Mouse (Mus musculus): ENCODE results near the gene Cs. TPM values are rescaled to one million over a fixed set of nuclear protein-coding genes. Genes with fewer than 3 reads are reported as not detected.

The Cs gene
- polyA plus RNA-seq, 1 experiment from 2014 or later: 230 TPM

DNA sequence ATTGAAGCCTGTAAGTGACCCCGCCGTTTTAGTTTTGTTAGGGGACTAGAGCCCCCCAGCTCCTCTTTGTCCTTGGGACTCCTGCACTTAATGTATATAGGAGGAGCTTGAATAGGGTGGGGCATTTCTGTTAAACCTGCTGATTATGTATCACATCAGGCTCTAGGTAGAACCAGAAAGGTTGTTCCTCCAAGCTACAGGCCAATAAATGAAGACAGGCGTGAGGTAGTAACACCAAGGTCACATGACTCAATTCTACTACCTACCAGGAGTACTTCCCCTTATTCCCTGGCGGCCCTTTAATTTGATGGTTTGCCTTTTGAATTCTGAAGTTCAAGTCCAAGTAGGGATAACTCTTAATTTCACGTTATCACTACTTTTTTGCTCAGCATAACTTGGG, 881 bp downstream of the Cs start:
- H3K4me1 ChIP-seq: peaks cover 18% of the 10 kb centered on the region
- peak overlapping the region; percentile 72 for H3K4me3 ChIP-seq
- H3K9me3 ChIP-seq: no peaks in the 10 kb centered on the region
- peak overlapping the region; percentile 84 for H3K9ac ChIP-seq
- peak overlapping the region; percentile 86 for H3K4me2 ChIP-seq (replicated peaks)
- no peaks in the 10 kb centered on the region for H3K36me3 ChIP-seq
- 22% methylated on average over 5 of the region's 5 CpGs for WGBS
- no peaks in the 10 kb centered on the region for H3K27me3 ChIP-seq (replicated peaks)
- no peak for ATAC-seq (ENCODE audit: low FRiP score, low read depth)
- peak overlapping the region; percentile 88; the same call in 1 of the 2 replicates for H3K27ac ChIP-seq

- no peak for ATAC-seq (ENCODE audit: low FRiP score, low read depth)
- H3K36me3 ChIP-seq: no peaks in the 10 kb centered on the region
- no peak overlapping the region for H3K4me3 ChIP-seq
- no peak overlapping the region for H3K9ac ChIP-seq
- no peaks in the 10 kb centered on the region for H3K9me3 ChIP-seq
- WGBS: 80% methylated on average over 2 of the region's 2 CpGs
- peak overlapping the region; percentile 86 for H3K4me2 ChIP-seq (replicated peaks)
- no peaks in the 10 kb centered on the region for H3K27me3 ChIP-seq (replicated peaks)
- H3K27ac ChIP-seq: no peak overlapping the region
- peaks cover 18% of the 10 kb centered on the region for H3K4me1 ChIP-seq
These were observed 1.4 kb downstream of the Cs start for GRCm38 (mm10) chr10:128338948-128339347.

- Histone ChIP-seq H3K4me2 (replicated peaks) (no peak overlapping the region), H3K4me3 (no peak overlapping the region), H3K36me3 (no peaks in the 10 kb centered on the region), H3K9me3 (no peaks in the 10 kb centered on the region), H3K27me3 (replicated peaks) (no peaks in the 10 kb centered on the region), H3K4me1 (peaks cover 23% of the 10 kb centered on the region), H3K27ac (no peak overlapping the region), H3K9ac (no peak overlapping the region)
- ATAC-seq (ENCODE audit: low FRiP score, low read depth): no peak
- 80% methylated on average over 2 of the region's 2 CpGs for WGBS
These were observed 2.7 kb downstream of the Cs start for GRCm38 (mm10) chr10:128340257-128340656.

- Histone ChIP-seq H3K27me3 (replicated peaks) (no peaks in the 10 kb centered on the region), H3K36me3 (no peaks in the 10 kb centered on the region), H3K4me1 (peaks cover 16% of the 10 kb centered on the region), H3K4me2 (replicated peaks) (no peak overlapping the region), H3K4me3 (no peak overlapping the region), H3K9me3 (no peaks in the 10 kb centered on the region), H3K27ac (no peak overlapping the region), H3K9ac (no peak overlapping the region)
- no peak for ATAC-seq (ENCODE audit: low FRiP score, low read depth)
- 88% methylated on average over 1 of the region's 1 CpGs for WGBS
These were observed 5.9 kb downstream of the Cs start for GRCm38 (mm10) chr10:128343436-128343835.

DNA sequence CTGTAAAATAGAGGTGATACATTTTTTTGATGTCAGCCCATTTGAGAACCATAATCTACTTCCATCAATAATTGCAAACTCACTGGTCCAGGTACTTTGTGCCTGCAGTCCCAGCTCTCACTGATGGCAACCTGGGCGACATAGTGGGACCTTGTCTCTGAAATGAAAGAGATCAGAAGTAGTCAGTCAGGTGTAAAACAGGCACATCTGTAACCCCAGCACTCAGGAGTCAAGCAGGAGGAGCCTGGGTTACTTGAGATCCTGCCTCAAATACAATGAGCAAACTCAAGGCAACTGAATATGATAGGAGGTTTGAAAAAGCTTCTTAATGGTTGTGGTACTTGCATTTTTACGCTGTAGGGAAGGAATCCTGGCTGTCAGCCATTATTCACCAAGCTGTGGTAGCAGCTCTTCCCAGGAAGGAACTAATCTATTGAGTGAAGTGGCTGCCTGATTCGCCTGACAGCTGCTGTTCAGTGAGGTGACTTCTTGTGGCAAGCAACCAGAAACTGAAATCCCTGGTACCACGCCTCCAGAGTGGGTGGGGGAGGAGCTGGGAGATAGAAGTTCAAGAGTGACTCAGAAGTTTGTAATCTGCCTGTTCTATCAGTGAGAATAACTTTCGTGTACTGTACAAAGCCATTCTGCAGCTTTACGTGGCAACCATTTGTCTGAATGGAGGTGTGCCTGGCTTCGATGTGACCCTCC, 7.2 kb downstream of the Cs start:
- Histone ChIP-seq H3K4me1 (0 out of 2 replicates have a peak, but pooled peaks cover 4% of the 10 kb centered on the region), H3K4me2 (replicated peaks) (no peak overlapping the region), H3K27me3 (replicated peaks) (no peaks in the 10 kb centered on the region), H3K9ac (no peak overlapping the region), H3K27ac (no peak overlapping the region), H3K4me3 (no peak overlapping the region), H3K9me3 (no peaks in the 10 kb centered on the region), H3K36me3 (peaks cover 8% of the 10 kb centered on the region; the same call in 1 of the 2 replicates)
- 67% methylated on average over 7 of the region's 7 CpGs for WGBS
- no peak for ATAC-seq (ENCODE audit: low FRiP score, low read depth)

DNA sequence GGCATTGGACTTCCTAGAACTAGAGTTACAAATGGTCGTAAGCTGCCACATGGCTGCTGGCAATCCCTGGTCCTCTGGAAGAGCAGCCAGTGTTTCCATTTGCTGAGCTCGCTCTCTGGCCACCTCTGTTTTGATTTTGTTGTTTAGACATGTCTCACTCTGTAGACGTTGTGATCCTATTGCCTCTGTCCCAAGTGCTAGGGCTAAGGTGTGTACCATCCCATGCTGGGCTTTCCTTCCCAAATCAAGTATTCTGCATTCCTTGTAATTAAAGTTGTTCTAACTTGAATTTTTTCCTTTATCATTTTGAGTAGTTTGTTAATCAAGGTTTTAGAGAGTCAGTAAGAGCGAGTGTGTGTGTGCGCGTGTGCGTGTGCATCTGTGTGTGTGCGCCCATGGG, 10.0 kb downstream of the Cs start:
- 91% methylated on average over 8 of the region's 8 CpGs for WGBS
- H3K9ac ChIP-seq: no peak overlapping the region
- H3K27ac ChIP-seq: no peak overlapping the region
- H3K4me2 ChIP-seq (replicated peaks): no peak overlapping the region
- H3K27me3 ChIP-seq (replicated peaks): no peaks in the 10 kb centered on the region
- H3K4me3 ChIP-seq: no peak overlapping the region
- H3K36me3 ChIP-seq: peaks cover 35% of the 10 kb centered on the region
- H3K9me3 ChIP-seq: no peaks in the 10 kb centered on the region
- 0 out of 2 replicates have a peak, but pooled peaks cover 4% of the 10 kb centered on the region for H3K4me1 ChIP-seq
- ATAC-seq (ENCODE audit: low FRiP score, low read depth): no peak

- Histone ChIP-seq H3K9ac (no peak overlapping the region), H3K9me3 (no peaks in the 10 kb centered on the region), H3K36me3 (peaks cover 80% of the 10 kb centered on the region), H3K4me3 (no peak overlapping the region), H3K4me2 (replicated peaks) (no peak overlapping the region), H3K4me1 (no peaks in the 10 kb centered on the region), H3K27me3 (replicated peaks) (no peaks in the 10 kb centered on the region), H3K27ac (no peak overlapping the region)
- WGBS: 51% methylated on average over 2 of the region's 2 CpGs
- ATAC-seq (ENCODE audit: low FRiP score, low read depth): no peak
These were observed 21.3 kb downstream of the Cs start for GRCm38 (mm10) chr10:128358796-128359195.

GRCm38 (mm10) chr10:128359226-128359625, 21.7 kb downstream of the Cs start:
- no peaks in the 10 kb centered on the region for H3K4me1 ChIP-seq
- no peaks in the 10 kb centered on the region for H3K27me3 ChIP-seq (replicated peaks)
- H3K9me3 ChIP-seq: no peaks in the 10 kb centered on the region
- no peak for ATAC-seq (ENCODE audit: low FRiP score, low read depth)
- no peak overlapping the region for H3K27ac ChIP-seq
- no peak overlapping the region for H3K4me2 ChIP-seq (replicated peaks)
- H3K9ac ChIP-seq: no peak overlapping the region
- WGBS: 97% methylated on average over 6 of the region's 6 CpGs
- no peak overlapping the region for H3K4me3 ChIP-seq
- H3K36me3 ChIP-seq: peaks cover 77% of the 10 kb centered on the region

- Histone ChIP-seq H3K4me3 (no peak overlapping the region), H3K27ac (no peak overlapping the region), H3K9ac (no peak overlapping the region), H3K36me3 (peaks cover 74% of the 10 kb centered on the region), H3K9me3 (no peaks in the 10 kb centered on the region), H3K4me1 (0 out of 2 replicates have a peak, but pooled peaks cover 1% of the 10 kb centered on the region), H3K4me2 (replicated peaks) (no peak overlapping the region), H3K27me3 (replicated peaks) (no peaks in the 10 kb centered on the region)
- no peak for ATAC-seq (ENCODE audit: low FRiP score, low read depth)
- WGBS: 93% methylated on average over 6 of the region's 6 CpGs
These were observed 24.3 kb downstream of the Cs start for GRCm38 (mm10) chr10:128361836-128362235.

- no peaks in the 10 kb centered on the region for H3K9me3 ChIP-seq
- no peak overlapping the region for H3K27ac ChIP-seq
- H3K4me1 ChIP-seq: peaks cover 4% of the 10 kb centered on the region
- WGBS: 53% methylated on average over 3 of the region's 3 CpGs
- H3K9ac ChIP-seq: no peak overlapping the region
- no peak overlapping the region for H3K4me3 ChIP-seq
- peaks cover 74% of the 10 kb centered on the region for H3K36me3 ChIP-seq
- no peak overlapping the region for H3K4me2 ChIP-seq (replicated peaks)
- H3K27me3 ChIP-seq (replicated peaks): no peaks in the 10 kb centered on the region
- ATAC-seq (ENCODE audit: low FRiP score, low read depth): no peak
These were observed 25.0 kb downstream of the Cs start for GRCm38 (mm10) chr10:128362568-128362967.

- peaks cover 21% of the 10 kb centered on the region for H3K36me3 ChIP-seq
- H3K9ac ChIP-seq: peak overlapping the region; percentile 75
- peak overlapping the region; percentile 65 for H3K4me3 ChIP-seq
- WGBS: 17% methylated on average over 19 of the region's 19 CpGs
- peak; percentile 0; the same call in 1 of the 2 replicates for ATAC-seq (ENCODE audit: low FRiP score, low read depth)
- peaks cover 11% of the 10 kb centered on the region for H3K4me1 ChIP-seq
- H3K27ac ChIP-seq: peak overlapping the region; percentile 89; the same call in 1 of the 2 replicates
- H3K4me2 ChIP-seq (replicated peaks): peak overlapping the region; percentile 92
- H3K9me3 ChIP-seq: no peaks in the 10 kb centered on the region
- no peaks in the 10 kb centered on the region for H3K27me3 ChIP-seq (replicated peaks)
These were observed 30.4 kb downstream of the Cs start for GRCm38 (mm10) chr10:128367899-128368401.

DNA sequence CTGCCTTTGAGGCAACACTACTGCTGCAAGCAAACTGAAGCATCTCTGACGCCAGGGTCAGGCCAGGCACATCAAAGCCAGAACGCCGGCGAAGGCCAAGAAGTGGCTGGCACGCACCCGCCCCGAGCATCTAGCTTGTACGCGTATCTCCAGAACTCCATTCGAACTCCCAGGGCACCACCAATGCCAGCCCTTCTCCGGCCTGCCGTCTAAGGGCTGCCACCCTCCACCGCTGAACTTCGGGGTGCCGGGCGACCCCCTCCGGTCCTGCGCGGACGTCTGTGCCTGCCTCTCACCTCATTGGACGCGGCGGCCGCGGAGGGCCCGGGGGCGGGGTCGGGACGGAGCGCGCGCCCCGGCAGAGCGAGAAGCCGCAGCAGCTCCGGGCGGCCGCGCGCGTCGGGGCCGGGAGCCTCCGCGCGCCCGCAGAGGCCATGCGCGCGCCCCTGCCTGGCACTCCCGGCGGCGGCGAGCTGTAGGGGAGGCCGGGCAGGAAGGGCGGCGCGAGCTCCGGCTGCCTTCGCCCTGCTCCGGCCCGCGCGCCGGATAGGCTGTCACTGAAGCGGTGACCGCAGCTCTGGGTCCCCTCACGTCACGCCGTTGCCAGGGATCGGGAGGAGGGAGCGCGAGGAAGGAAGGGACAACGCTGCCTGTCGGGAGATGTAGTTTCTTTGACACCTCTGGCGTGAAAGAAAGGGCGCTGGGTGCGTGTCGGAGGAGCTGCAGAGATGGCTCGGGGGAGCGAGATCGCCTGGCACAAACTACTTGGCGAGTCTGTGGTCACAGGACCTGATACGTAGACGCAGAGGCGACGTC, 31.1 kb downstream of the Cs start, which contains the start of gene Coq10a:
Gene Coq10a (minus strand): TSS at position 596 of the 816 bp plus-strand sequence.
- Histone ChIP-seq H3K4me1 (peaks cover 11% of the 10 kb centered on the region), H3K9ac (peak within 1 kb of the TSS; percentile 75), H3K27ac (peak within 1 kb of the TSS; percentile 89), H3K36me3 (peaks cover 14% of the 10 kb centered on the region), H3K27me3 (replicated peaks) (no peaks in the 10 kb centered on the region), H3K9me3 (no peaks in the 10 kb centered on the region), H3K4me2 (replicated peaks) (peak within 1 kb of the TSS; percentile 92), H3K4me3 (peak within 1 kb of the TSS; percentile 65)
- WGBS: under 1% methylated on average over 87 of the region's 87 CpGs
- ATAC-seq (ENCODE audit: low FRiP score, low read depth): peak; percentile 96
